Mouse (Mus musculus): Measurements from ENCODE around the gene Lgi1.

The Lgi1 gene

GRCm38 (mm10) chr19:38264505-38265500 is at the start of gene Lgi1:
TSS of gene Lgi1 (plus strand) at chr19:38264536.
- no peak for DNase-seq (ENCODE audit: low spot score in 2 of 2)

GRCm38 (mm10) chr19:38217696-38218095 is 46.6 kb upstream of the Lgi1 start:
- no peak for DNase-seq (ENCODE audit: low spot score in 2 of 2)

DNA sequence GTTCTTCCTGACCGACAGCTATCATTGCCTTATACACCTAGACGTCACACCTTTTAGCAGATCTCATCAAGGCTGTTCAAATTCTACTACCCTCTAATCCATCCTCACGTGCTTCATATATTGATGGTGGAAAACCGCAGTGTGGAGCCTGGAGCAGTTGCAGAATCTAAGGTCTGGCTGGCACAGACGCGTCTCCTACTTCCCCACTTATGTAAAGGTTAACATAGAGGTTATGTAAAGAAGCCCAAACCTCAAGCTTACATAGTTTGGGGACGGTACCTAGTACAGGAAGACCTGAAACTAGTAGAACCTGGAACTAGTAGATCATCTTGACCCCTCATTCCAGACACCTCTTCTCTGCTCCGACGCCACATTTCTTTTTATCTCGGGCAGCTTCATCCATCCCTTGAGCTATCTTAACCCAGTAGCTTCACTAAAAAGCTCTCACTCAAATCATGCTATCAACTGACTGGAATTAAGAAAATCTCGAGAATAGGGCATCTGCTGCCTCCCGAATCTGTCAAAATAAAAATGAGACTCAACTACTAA is 40.9 kb upstream of the Lgi1 start:
- no peak for DNase-seq (ENCODE audit: low spot score in 2 of 2)

DNA sequence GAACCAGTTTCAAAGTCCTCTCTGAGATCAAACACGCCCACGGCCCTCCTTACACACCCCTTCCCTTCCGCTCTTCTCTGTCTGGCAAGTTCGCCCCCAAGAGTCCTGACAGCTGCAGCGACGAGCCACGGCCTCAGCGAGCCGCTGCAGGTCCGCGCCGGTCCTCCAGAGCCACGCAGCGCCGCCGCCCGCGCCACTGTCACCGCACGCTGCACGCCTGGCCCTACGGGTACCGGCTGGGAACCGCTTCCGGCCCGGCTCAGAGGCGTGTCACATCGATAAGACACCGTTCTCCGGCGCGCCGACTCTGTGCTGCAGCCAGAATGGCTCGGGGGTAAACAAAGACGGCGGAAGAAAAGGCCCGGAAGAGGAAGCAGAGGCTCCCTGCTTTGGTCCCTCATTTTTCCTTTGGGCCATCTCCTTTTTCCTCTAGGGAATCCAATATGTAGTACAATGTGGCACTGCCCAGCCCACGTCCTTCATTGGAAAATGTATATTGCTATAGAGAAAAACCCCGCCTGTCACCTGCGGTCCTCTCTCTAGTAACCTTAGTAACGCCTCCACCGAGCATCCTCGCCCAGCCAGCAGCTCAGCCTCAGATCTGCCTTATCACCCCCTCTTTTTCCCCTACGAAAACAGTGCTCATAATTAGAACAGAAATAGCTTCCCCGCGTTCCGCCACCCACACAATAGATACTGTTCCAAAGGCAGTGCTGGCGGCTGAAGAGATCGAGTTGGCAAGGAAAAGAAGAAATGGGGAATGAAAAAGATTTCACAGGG is 40.2 kb upstream of the Lgi1 start, which contains the start of gene Fra10ac1:
Fra10ac1 (minus strand) TSS at position 252 of the 780 bp plus-strand sequence.
- DNase-seq (ENCODE audit: low spot score in 2 of 2): peak; percentile 72 to 83

- DNase-seq (ENCODE audit: low spot score in 2 of 2): no peak
Observed at GRCm38 (mm10) chr19:38224685-38225060, 39.7 kb upstream of the Lgi1 start.

DNA sequence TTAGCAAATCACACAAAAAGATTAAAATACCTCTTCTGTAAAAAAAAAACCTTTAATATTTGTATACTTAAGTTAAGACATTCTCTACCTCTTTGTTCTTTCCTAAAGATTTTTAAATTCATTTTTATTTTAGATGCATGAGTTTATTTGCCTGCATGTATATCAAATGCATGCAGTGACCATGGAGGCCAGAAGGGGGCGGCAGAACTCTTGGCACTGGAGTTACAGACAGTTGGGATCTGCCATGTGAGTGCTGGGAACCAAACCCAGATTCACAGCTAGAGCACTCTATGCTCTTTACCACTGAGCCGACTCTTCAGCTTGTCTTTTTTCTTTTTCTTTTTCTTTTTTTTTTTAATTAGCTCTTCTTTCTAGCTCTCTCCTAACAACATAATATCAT is 35.6 kb upstream of the Lgi1 start:
- no peak for DNase-seq (ENCODE audit: low spot score in 2 of 2)

DNA sequence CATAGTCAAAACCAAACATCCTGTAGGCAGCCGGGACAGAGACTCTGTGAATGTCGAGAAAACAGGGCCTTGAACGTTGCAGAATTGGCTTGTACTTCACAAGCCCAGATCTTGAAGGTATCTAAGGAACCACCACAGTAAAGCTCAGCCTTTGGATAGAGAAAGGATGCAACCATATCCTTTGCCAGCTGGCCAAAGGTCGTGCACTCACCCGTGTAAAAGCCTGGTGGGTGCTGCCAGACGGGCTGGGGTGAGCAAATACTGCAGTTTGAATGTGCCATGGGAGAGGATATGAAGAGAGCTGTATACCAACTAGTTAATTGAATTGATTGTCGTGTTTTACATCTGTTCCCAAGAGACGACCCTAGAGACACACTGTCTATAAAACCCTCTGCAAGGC is 32.2 kb upstream of the Lgi1 start:
- no peak for DNase-seq (ENCODE audit: low spot score in 2 of 2)

DNA sequence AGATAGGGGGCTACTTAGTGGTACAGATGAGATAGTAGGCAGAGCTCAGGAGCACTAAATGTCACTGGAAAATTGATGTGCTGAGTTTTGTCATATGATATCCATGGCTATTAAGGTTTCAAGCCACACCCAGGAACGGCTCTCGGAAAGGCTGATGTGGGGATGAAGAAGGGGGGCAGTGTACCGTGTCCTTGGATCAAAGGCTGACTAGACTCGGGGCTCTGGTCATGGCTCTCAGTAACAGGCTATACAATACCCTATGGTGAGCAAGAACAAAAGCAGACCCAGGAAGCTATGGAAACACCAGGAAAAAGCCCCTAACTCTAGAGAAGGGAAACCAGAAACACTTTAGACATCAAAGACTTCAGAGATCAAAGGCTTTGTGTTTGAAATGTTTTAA is 31.8 kb upstream of the Lgi1 start:
- no peak for DNase-seq (ENCODE audit: low spot score in 2 of 2)

- no peak for DNase-seq (ENCODE audit: low spot score in 2 of 2)
Observed at GRCm38 (mm10) chr19:38236526-38236925, 27.8 kb upstream of the Lgi1 start.

- no peak for DNase-seq (ENCODE audit: low spot score in 2 of 2)
Observed at GRCm38 (mm10) chr19:38237834-38238212, 26.5 kb upstream of the Lgi1 start.

DNA sequence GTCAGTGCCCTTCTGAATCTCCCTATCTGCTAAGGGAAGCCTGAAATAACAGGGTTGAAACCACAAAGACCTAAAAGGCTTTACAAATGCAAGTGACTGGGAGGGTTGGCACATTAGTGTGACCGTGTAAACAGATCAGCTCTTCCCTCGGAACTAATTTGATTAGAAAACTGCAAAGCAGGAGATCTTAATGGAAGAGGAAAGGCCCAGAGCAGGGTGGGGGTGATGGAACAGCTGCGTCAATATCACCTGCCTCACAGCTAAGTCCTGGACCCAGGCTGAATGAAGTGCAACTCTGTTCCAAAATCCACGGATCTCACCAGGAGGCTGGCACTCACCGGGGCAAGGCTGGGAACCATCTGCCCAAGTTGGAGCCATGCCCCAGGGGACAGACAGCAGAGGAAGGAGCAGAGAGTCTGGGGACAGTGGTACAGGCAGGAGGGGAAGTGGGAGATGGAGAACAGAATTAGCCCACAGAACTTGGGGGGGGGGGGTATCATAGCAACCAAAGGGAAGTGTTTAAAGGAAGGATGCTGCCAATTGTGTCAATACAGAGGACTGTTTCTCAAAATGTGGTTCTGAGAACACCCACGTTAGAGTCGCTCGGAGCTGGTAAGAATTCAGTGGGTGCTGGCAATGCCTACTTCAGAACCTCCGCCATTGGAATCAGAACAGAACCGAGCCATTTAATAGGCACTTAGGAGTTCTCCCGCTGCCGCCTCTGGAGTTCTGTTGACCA is 26.0 kb upstream of the Lgi1 start:
- no peak for DNase-seq (ENCODE audit: low spot score in 2 of 2)

- DNase-seq (ENCODE audit: low spot score in 2 of 2): no peak
Observed at GRCm38 (mm10) chr19:38242314-38242852, 22.0 kb upstream of the Lgi1 start.

DNA sequence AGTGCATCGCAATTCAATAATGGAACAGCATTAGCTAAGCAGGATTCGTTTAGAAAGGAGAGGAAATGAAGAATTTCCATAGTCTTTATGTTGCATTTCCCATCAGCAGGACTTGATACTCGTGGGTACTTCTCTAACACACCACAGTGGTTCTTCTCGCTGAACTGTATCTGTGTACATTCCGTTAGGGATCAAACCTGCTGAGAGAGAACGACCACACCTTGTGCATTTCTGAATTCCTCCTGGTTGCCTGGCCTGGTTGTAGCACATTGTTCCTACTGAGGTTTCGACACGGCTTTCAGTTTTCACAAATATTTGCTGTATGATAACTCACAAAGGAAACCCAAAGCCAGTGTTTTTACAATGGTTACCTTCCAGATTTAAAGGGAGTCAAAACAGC is 19.6 kb upstream of the Lgi1 start:
- no peak for DNase-seq (ENCODE audit: low spot score in 2 of 2)

DNA sequence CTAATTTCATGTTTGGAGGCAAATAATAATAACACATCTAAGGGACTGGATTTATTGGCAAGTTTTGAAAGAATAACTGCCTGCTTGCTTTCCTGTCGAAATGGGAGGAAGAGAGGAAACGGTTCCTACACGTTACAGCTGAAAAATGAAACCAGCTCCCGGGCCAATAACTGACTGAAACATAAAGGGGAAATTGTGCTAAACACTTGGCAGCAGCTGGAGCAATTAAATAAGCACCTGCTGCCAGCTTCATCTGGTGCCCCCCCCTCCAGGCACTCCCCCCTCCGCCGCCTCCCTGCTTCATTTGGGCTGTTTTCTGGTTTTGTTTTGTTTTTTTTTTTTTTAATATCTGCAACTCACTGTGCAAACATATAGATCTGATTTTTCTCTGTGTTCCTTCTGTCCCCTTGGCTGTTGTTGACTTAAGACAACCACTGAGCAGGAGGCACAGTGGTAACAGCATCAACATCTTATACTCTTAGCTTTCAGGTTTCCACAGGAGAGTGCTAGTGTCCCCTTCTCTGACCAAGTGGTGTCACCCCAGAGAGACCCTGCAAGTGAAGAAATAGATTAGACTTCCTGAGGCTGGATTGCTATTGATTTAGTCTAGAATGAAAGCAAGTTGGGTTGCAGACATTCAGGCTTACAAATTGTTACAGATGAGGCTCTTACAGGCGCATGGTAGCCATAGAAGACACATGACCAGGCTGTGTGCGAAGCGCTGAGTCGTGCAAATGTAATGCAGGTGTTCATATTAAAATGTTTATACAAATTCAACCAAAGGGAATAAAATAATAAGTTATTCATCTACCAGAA is 18.8 kb upstream of the Lgi1 start:
- DNase-seq (ENCODE audit: low spot score in 2 of 2): no peak

DNA sequence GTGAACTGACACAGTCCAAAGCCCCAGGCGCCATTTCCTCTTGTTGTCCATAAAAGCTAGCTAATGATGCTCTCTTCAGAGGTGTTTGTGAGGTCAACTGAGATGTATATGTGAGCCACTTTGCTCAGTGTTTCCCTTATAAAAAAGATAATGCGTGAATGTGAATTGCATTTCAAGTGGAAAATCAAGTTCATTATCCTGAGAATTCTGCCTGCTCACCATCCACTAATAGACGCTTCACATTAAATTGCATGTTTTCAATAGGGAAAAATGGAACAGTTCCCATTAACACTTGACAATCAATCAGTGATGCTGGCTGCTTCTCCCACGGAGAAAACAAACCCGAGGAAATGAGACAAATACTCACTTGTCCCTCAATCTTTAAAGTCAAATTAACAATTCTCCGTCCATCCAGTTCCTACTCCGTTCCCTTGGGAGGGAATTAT is 18.1 kb upstream of the Lgi1 start:
- DNase-seq (ENCODE audit: low spot score in 2 of 2): no peak

DNA sequence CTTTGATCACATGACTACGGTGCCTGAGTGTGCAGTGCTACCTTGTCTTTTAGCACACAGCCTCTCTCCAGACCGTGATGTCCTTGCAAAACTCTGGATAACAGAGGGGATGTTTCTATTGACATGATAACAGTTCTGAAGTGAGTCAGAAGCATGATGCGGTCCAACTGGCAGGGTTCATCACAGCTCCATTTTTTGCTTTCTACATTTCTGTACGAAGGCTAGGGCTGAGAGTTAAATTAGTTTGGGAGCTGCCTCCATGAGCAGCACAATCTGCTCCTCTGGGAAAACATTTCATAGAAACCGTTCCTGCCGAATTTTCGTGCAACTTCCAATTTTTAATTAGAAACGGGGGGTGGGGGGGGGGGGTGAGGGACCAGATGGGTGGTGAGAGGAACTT is 14.7 kb upstream of the Lgi1 start:
- DNase-seq (ENCODE audit: low spot score in 2 of 2): no peak

GRCm38 (mm10) chr19:38253796-38254195 is 10.5 kb upstream of the Lgi1 start:
- DNase-seq (ENCODE audit: low spot score in 2 of 2): peak in 1 of 2 experiments; percentile 16

DNA sequence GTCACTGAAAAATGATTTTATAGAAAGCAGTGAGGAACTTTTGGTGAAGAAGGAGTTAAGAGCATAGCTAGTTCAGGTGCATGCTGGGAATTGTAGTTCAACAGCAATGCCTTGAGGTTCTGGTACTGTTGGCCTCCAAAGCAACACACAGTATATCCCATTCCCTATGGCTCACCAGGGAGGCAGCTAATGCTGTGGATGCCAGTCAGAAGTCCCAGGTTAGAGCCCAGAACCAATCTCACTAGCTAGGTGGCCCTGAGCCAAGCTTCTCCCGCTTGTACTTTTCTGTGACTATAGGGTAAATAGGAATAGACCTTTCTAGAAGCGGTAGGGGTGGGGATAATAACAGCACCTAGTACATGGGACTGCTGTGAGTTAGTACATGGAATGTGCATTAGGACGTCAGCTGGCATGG is 5.7 kb upstream of the Lgi1 start:
- no peak for DNase-seq (ENCODE audit: low spot score in 2 of 2)

GRCm38 (mm10) chr19:38259436-38259835 is 4.9 kb upstream of the Lgi1 start:
- DNase-seq (ENCODE audit: low spot score in 2 of 2): no peak

- no peak for DNase-seq (ENCODE audit: low spot score in 2 of 2)
Observed at GRCm38 (mm10) chr19:38260346-38260745, 4.0 kb upstream of the Lgi1 start.

Measured in spleen, postnatal 14 days (tissue).